Mouse (Mus musculus): ENCODE data around the gene Hspbp1. TPM values are rescaled to one million over a fixed set of nuclear protein-coding genes. Genes with fewer than 3 reads are reported as not detected.

The Hspbp1 gene
- polyA plus RNA-seq, 1 experiment from 2014 or later = 128 TPM

- H3K27me3 ChIP-seq = no peaks in the 10 kb centered on the region
- WGBS = 9% methylated on average over 15 of the region's 35 CpGs
- ATAC-seq (ENCODE audit: low FRiP score) = peak; percentile 79
- H3K4me1 ChIP-seq (replicated peaks) = peaks cover 28% of the 10 kb centered on the region
- H3K4me2 ChIP-seq = peak overlapping the region; percentile 85
- H3K36me3 ChIP-seq = peaks cover 34% of the 10 kb centered on the region
- peak overlapping the region; percentile 100 for H3K9ac ChIP-seq
- peak overlapping the region; percentile 91 for H3K4me3 ChIP-seq
- H3K27ac ChIP-seq = peak overlapping the region; percentile 96
- H3K9me3 ChIP-seq = no peaks in the 10 kb centered on the region
Measured at GRCm38 (mm10) chr7:4690951-4691653, 6.2 kb upstream of the Hspbp1 start.

- Histone ChIP-seq H3K4me1 (replicated peaks) (peaks cover 28% of the 10 kb centered on the region), H3K9ac (peak within 1 kb of the TSS; percentile 100), H3K9me3 (no peaks in the 10 kb centered on the region), H3K27ac (peak within 1 kb of the TSS; percentile 96), H3K27me3 (no peaks in the 10 kb centered on the region), H3K4me3 (peak within 1 kb of the TSS; percentile 91), H3K4me2 (peak within 1 kb of the TSS; percentile 85), H3K36me3 (peaks cover 27% of the 10 kb centered on the region)
- ATAC-seq (ENCODE audit: low FRiP score) = peak; percentile 88
- 0% methylated on average over 10 of the region's 18 CpGs for WGBS
Measured at GRCm38 (mm10) chr7:4690387-4690786, 5.5 kb upstream of the Hspbp1 start, which contains the start of gene Brsk1. Gene Brsk1, plus strand, starts transcription at chr7:4690604.

- peaks cover 11% of the 10 kb centered on the region for H3K4me1 ChIP-seq (replicated peaks)
- H3K9ac ChIP-seq = peak overlapping the region; percentile 73
- H3K36me3 ChIP-seq = peaks cover 27% of the 10 kb centered on the region
- no peaks in the 10 kb centered on the region for H3K9me3 ChIP-seq
- peak overlapping the region; percentile 85 for H3K27ac ChIP-seq
- peak overlapping the region; percentile 94 for H3K4me2 ChIP-seq
- 0% methylated on average over 13 of the region's 13 CpGs for WGBS
- H3K27me3 ChIP-seq = no peaks in the 10 kb centered on the region
- no peak; the same call in 1 of the 2 replicates for ATAC-seq (ENCODE audit: low FRiP score)
- peak overlapping the region; percentile 79 for H3K4me3 ChIP-seq
Measured at GRCm38 (mm10) chr7:4684203-4684602, 665 bp downstream of the Hspbp1 start.

- Histone ChIP-seq H3K4me3 (no peak overlapping the region), H3K36me3 (peaks cover 31% of the 10 kb centered on the region), H3K9me3 (no peaks in the 10 kb centered on the region), H3K4me2 (no peak overlapping the region), H3K4me1 (replicated peaks) (peaks cover 11% of the 10 kb centered on the region), H3K27me3 (no peaks in the 10 kb centered on the region), H3K9ac (no peak overlapping the region), H3K27ac (no peak overlapping the region)
- WGBS = 94% methylated on average over 5 of the region's 5 CpGs
- no peak for ATAC-seq (ENCODE audit: low FRiP score)
Measured at GRCm38 (mm10) chr7:4683307-4683706, 1.6 kb downstream of the Hspbp1 start.

GRCm38 (mm10) chr7:4675200-4675599, 9.7 kb downstream of the Hspbp1 start:
- no peaks in the 10 kb centered on the region for H3K27me3 ChIP-seq
- ATAC-seq (ENCODE audit: low FRiP score) = no peak
- H3K9me3 ChIP-seq = no peaks in the 10 kb centered on the region
- no peak overlapping the region for H3K9ac ChIP-seq
- H3K27ac ChIP-seq = no peak overlapping the region
- H3K36me3 ChIP-seq = peaks cover 78% of the 10 kb centered on the region
- H3K4me1 ChIP-seq (replicated peaks) = no peaks in the 10 kb centered on the region
- H3K4me2 ChIP-seq = no peak overlapping the region
- H3K4me3 ChIP-seq = no peak overlapping the region
- 94% methylated on average over 7 of the region's 7 CpGs for WGBS

GRCm38 (mm10) chr7:4674114-4674731, 10.6 kb downstream of the Hspbp1 start:
- WGBS = 94% methylated on average over 12 of the region's 12 CpGs
- H3K4me2 ChIP-seq = no peak overlapping the region
- no peak overlapping the region for H3K27ac ChIP-seq
- H3K9ac ChIP-seq = no peak overlapping the region
- peaks cover 78% of the 10 kb centered on the region for H3K36me3 ChIP-seq
- no peak overlapping the region for H3K4me3 ChIP-seq
- H3K9me3 ChIP-seq = no peaks in the 10 kb centered on the region
- H3K4me1 ChIP-seq (replicated peaks) = no peaks in the 10 kb centered on the region
- no peak for ATAC-seq (ENCODE audit: low FRiP score)
- no peaks in the 10 kb centered on the region for H3K27me3 ChIP-seq

- no peaks in the 10 kb centered on the region for H3K27me3 ChIP-seq
- peak; percentile 54; the same call in 1 of the 2 replicates for ATAC-seq (ENCODE audit: low FRiP score)
- H3K9me3 ChIP-seq = no peaks in the 10 kb centered on the region
- no peak overlapping the region for H3K4me3 ChIP-seq
- no peaks in the 10 kb centered on the region for H3K4me1 ChIP-seq (replicated peaks)
- H3K4me2 ChIP-seq = no peak overlapping the region
- H3K36me3 ChIP-seq = peaks cover 83% of the 10 kb centered on the region
- WGBS = 68% methylated on average over 4 of the region's 4 CpGs
- no peak overlapping the region for H3K9ac ChIP-seq
- no peak overlapping the region for H3K27ac ChIP-seq
Measured at GRCm38 (mm10) chr7:4671956-4672355, 12.9 kb downstream of the Hspbp1 start.

- no peak for ATAC-seq (ENCODE audit: low FRiP score)
Measured at GRCm38 (mm10) chr7:4670655-4671255, 14.1 kb downstream of the Hspbp1 start.

GRCm38 (mm10) chr7:4669156-4669555, 15.7 kb downstream of the Hspbp1 start:
- Histone ChIP-seq H3K4me1 (replicated peaks) (no peaks in the 10 kb centered on the region), H3K4me3 (no peak overlapping the region), H3K4me2 (no peak overlapping the region), H3K27me3 (no peaks in the 10 kb centered on the region), H3K9me3 (no peaks in the 10 kb centered on the region), H3K9ac (no peak overlapping the region), H3K27ac (no peak overlapping the region), H3K36me3 (peaks cover 88% of the 10 kb centered on the region)
- ATAC-seq (ENCODE audit: low FRiP score) = no peak
- 95% methylated on average over 9 of the region's 9 CpGs for WGBS

More at GRCm38 (mm10) chr7:4670655-4671255, 14.1 kb downstream of the Hspbp1 start:
- Histone ChIP-seq H3K36me3 (peaks cover 88% of the 10 kb centered on the region), H3K4me2 (no peak overlapping the region), H3K4me3 (no peak overlapping the region), H3K27me3 (no peaks in the 10 kb centered on the region), H3K9me3 (no peaks in the 10 kb centered on the region), H3K4me1 (replicated peaks) (no peaks in the 10 kb centered on the region), H3K27ac (no peak overlapping the region), H3K9ac (no peak overlapping the region)
- WGBS = 89% methylated on average over 8 of the region's 8 CpGs

- WGBS = 92% methylated on average over 8 of the region's 8 CpGs
- ATAC-seq (ENCODE audit: low FRiP score) = no peak
- Histone ChIP-seq H3K9me3 (no peaks in the 10 kb centered on the region), H3K27me3 (no peaks in the 10 kb centered on the region), H3K4me2 (no peak overlapping the region), H3K4me3 (no peak overlapping the region), H3K9ac (no peak overlapping the region), H3K36me3 (peaks cover 87% of the 10 kb centered on the region), H3K4me1 (replicated peaks) (no peaks in the 10 kb centered on the region), H3K27ac (no peak overlapping the region)
Measured at GRCm38 (mm10) chr7:4668506-4668905, 16.4 kb downstream of the Hspbp1 start.

GRCm38 (mm10) chr7:4666871-4667270, 18.0 kb downstream of the Hspbp1 start:
- no peak for ATAC-seq (ENCODE audit: low FRiP score)

GRCm38 (mm10) chr7:4663742-4664141, 21.1 kb downstream of the Hspbp1 start:
- Histone ChIP-seq H3K27ac (no peak overlapping the region), H3K9ac (no peak overlapping the region), H3K27me3 (no peaks in the 10 kb centered on the region), H3K9me3 (no peaks in the 10 kb centered on the region), H3K4me3 (no peak overlapping the region), H3K4me2 (no peak overlapping the region), H3K36me3 (peaks cover 63% of the 10 kb centered on the region), H3K4me1 (replicated peaks) (peaks cover 12% of the 10 kb centered on the region)
- 100% methylated on average over 2 of the region's 2 CpGs for WGBS
- no peak for ATAC-seq (ENCODE audit: low FRiP score)

More at GRCm38 (mm10) chr7:4666871-4667270, 18.0 kb downstream of the Hspbp1 start:
- Histone ChIP-seq H3K4me3 (no peak overlapping the region), H3K9ac (no peak overlapping the region), H3K27me3 (no peaks in the 10 kb centered on the region), H3K9me3 (no peaks in the 10 kb centered on the region), H3K27ac (no peak overlapping the region), H3K36me3 (peaks cover 88% of the 10 kb centered on the region), H3K4me1 (replicated peaks) (no peaks in the 10 kb centered on the region), H3K4me2 (no peak overlapping the region)
- 94% methylated on average over 5 of the region's 5 CpGs for WGBS

Data from hindbrain, embryonic 13.5 days (tissue).